Mouse (Mus musculus) intestine, postnatal 0 days (tissue): Measurements from ENCODE around the gene Lctl. TPM values are rescaled to one million over a fixed set of nuclear protein-coding genes. Genes with fewer than 3 reads are reported as not detected.

ENCODE experiments used
- ATAC-seq: fragments of 200-750 bp; cut with Nextera tagmentation; 2 replicates; pipeline ENCODE4 v1.8.0; 2017; ENCODE audit warnings: mild to moderate bottlenecking, moderate TSS enrichment, moderate library complexity
- H3K27ac ChIP-seq: fragments of 300-500 bp; sonication (generic); 2 replicates; pipeline ENCODE4 v1.5.1; 2014; ENCODE audit warnings: mild to moderate bottlenecking, low read depth, low read length, moderate library complexity
- H3K27me3 ChIP-seq: fragments of 300-500 bp; sonication (generic); replicated peaks from 2 replicates; pipeline ENCODE4 v1.6.1; 2014; ENCODE audit warnings: low read length, mixed read lengths; ENCODE audit not compliant: control insufficient read depth, insufficient read depth
- H3K36me3 ChIP-seq: fragments of 300-500 bp; sonication (generic); 2 replicates; pipeline ENCODE4 v1.6.1; 2014; ENCODE audit warnings: mild to moderate bottlenecking, moderate library complexity; ENCODE audit not compliant: control insufficient read depth, insufficient read depth
- H3K4me1 ChIP-seq: fragments of 300-500 bp; sonication (generic); replicated peaks from 2 replicates; pipeline ENCODE4 v1.6.1; 2014; ENCODE audit warnings: antibody characterized with exemption, low read length, mixed read lengths; ENCODE audit not compliant: control insufficient read depth, insufficient read depth
- H3K4me2 ChIP-seq: fragments of 300-500 bp; sonication (generic); replicated peaks from 2 replicates; pipeline ENCODE4 v1.6.1; 2014; ENCODE audit warnings: low read depth, mild to moderate bottlenecking, moderate library complexity
- H3K4me3 ChIP-seq: fragments of 300-500 bp; sonication (generic); 2 replicates; pipeline ENCODE4 v1.5.1; 2014; ENCODE audit warnings: low read depth, low read length
- H3K9ac ChIP-seq: fragments of 300-500 bp; sonication (generic); 2 replicates; pipeline ENCODE4 v1.6.1; 2014; ENCODE audit warnings: mild to moderate bottlenecking, low read depth, low read length
- H3K9me3 ChIP-seq: fragments of 300-500 bp; sonication (generic); 2 replicates; pipeline ENCODE4 v1.6.1; 2016; ENCODE audit warnings: mixed run types; ENCODE audit not compliant: control insufficient read depth
- CTCF ChIP-seq: sonication (generic); IDR thresholded peaks from 2 replicates; pipeline ENCODE4 v1.5.1; 2016; ENCODE audit warnings: low read depth, mild to moderate bottlenecking, control low read depth, antibody characterized with exemption, moderate library complexity
- WGBS: fragments of 180-500 bp; shearing (Covaris S2); extraction: QIAGEN DNeasy Blood & Tissue Kit; methylation state at CpG from one replicate; pipeline ENCODE4 v1.1.7; 2014; 5-methylcytosine and 5-hydroxymethylcytosine counted together
- polyA plus RNA-seq: library from polyadenylated mRNA; unstranded; fragments of >200 nt; fragmentation: Nextera tagmentation; extraction: Ambion mirVana; gene quantifications from 2 replicates; pipeline ENCODE4 v1.2.1, GENCODE M21; 2015

Lctl gene
- polyA plus RNA-seq, 1 experiment from 2014 or later: 0.09 TPM

GRCm38 (mm10) chr9:64087461-64088235, 29.3 kb upstream of the Lctl start:
- Histone ChIP-seq H3K36me3 (no peaks in the 10 kb centered on the region), H3K27me3 (no peaks in the 10 kb centered on the region), H3K9me3 (no peaks in the 10 kb centered on the region), H3K4me1 (peaks cover 15% of the 10 kb centered on the region), H3K27ac (peak overlapping the region; percentile 74; the same call in 1 of the 2 replicates), H3K4me2 (no peak overlapping the region), H3K4me3 (no peak overlapping the region), H3K9ac (no peak overlapping the region)
- WGBS: 26% methylated on average over 5 of the region's 5 CpGs
- peak; percentile 55 for ATAC-seq
- TF ChIP-seq CTCF: peak; percentile 99

DNA sequence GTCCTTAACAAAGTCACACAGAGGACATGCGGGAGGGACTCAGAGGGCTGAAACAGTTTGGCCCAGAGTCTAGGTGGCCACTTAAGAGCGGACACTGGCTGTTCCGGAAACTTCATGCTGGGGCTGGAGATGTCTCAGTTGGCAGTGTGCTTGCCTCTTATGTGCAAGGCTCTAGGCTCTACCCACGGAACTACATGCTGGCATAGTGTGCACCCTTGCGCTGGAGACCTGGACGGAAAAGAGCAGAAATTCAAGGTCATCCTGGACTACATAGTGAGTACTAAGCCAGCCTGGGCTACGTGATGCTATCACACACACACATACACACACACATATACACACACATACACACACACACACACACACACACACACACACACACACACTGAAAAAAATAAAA, 28.6 kb upstream of the Lctl start:
- no peaks in the 10 kb centered on the region for H3K27me3 ChIP-seq
- peaks cover 15% of the 10 kb centered on the region for H3K4me1 ChIP-seq
- H3K9ac ChIP-seq: no peak overlapping the region
- TF ChIP-seq CTCF: no peak
- no peak overlapping the region for H3K4me3 ChIP-seq
- H3K9me3 ChIP-seq: no peaks in the 10 kb centered on the region
- 83% methylated on average over 7 of the region's 7 CpGs for WGBS
- no peak overlapping the region for H3K27ac ChIP-seq
- H3K4me2 ChIP-seq: no peak overlapping the region
- no peak for ATAC-seq
- no peaks in the 10 kb centered on the region for H3K36me3 ChIP-seq

DNA sequence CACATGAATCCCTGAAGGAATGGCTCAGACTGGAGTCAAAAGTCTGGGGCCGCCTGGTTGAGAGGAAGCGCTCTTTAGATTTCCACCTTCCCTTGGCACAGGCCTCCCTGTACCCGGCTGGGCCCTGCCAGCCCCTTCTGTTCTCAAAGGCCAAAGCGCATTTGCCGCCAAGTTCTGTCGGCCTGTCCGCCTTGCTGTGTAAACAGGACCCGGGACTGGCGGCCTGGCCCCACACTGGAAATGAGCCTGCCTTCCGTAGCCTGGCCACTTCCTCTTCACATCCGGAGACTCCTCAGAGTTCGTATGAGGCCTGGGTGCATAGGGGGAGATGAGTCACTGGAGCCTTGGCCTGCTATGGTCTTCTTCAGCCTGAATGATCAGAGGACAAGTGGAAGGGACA, 27.9 kb upstream of the Lctl start:
- Histone ChIP-seq H3K4me2 (no peak overlapping the region), H3K4me1 (peaks cover 15% of the 10 kb centered on the region), H3K4me3 (no peak overlapping the region), H3K27ac (peak overlapping the region; percentile 54), H3K9ac (no peak overlapping the region), H3K9me3 (no peaks in the 10 kb centered on the region), H3K36me3 (no peaks in the 10 kb centered on the region), H3K27me3 (no peaks in the 10 kb centered on the region)
- TF ChIP-seq CTCF: no peak
- no peak for ATAC-seq
- 20% methylated on average over 12 of the region's 12 CpGs for WGBS

GRCm38 (mm10) chr9:64094083-64094482, 22.9 kb upstream of the Lctl start:
- WGBS: 36% methylated on average over 11 of the region's 11 CpGs
- H3K9ac ChIP-seq: no peak overlapping the region
- ATAC-seq: no peak
- no peak for TF ChIP-seq CTCF
- no peaks in the 10 kb centered on the region for H3K27me3 ChIP-seq
- H3K27ac ChIP-seq: no peak overlapping the region
- H3K36me3 ChIP-seq: no peaks in the 10 kb centered on the region
- H3K4me1 ChIP-seq: 0 out of 2 replicates have a peak, but pooled peaks cover 3% of the 10 kb centered on the region
- no peak overlapping the region for H3K4me3 ChIP-seq
- H3K9me3 ChIP-seq: no peaks in the 10 kb centered on the region
- H3K4me2 ChIP-seq: no peak overlapping the region

DNA sequence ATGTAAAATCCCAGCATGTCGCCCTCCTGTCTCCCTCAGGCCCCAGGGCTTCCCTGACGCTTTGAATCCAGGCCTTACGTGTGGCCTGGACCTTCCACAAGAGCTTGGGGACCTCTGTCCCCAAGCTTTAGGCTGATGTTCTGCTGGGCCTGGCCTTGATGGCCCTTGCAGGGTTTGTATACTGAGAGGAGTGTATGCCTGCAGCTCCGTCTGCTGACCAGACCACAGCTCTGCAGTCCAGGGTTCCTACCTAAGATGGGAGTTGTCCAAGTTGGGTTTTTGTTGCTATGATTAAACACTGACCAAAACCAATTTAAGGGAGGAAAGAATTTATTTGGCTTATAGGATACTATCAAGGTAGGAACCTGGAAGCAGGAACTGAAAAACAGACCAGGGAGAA, 18.7 kb upstream of the Lctl start:
- H3K27me3 ChIP-seq: no peaks in the 10 kb centered on the region
- H3K9me3 ChIP-seq: no peaks in the 10 kb centered on the region
- H3K9ac ChIP-seq: no peak overlapping the region
- 0 out of 2 replicates have a peak, but pooled peaks cover 3% of the 10 kb centered on the region for H3K4me1 ChIP-seq
- ATAC-seq: no peak
- H3K4me3 ChIP-seq: no peak overlapping the region
- TF ChIP-seq CTCF: peak; percentile 71
- no peaks in the 10 kb centered on the region for H3K36me3 ChIP-seq
- H3K27ac ChIP-seq: no peak overlapping the region
- WGBS: 82% methylated on average over 4 of the region's 4 CpGs
- H3K4me2 ChIP-seq: no peak overlapping the region

GRCm38 (mm10) chr9:64100442-64100841, 16.5 kb upstream of the Lctl start:
- Histone ChIP-seq H3K9ac (no peak overlapping the region), H3K9me3 (no peaks in the 10 kb centered on the region), H3K27me3 (no peaks in the 10 kb centered on the region), H3K27ac (no peak overlapping the region), H3K36me3 (no peaks in the 10 kb centered on the region), H3K4me2 (no peak overlapping the region), H3K4me3 (no peak overlapping the region), H3K4me1 (no peaks in the 10 kb centered on the region)
- TF ChIP-seq CTCF: peak; percentile 98
- WGBS: 2% methylated on average over 4 of the region's 4 CpGs
- ATAC-seq: no peak
